Mouse (Mus musculus) frontal cortex, adult 2 months (tissue): ENCODE results near the gene Stk35. TPM values are rescaled to one million over a fixed set of nuclear protein-coding genes. Genes with fewer than 3 reads are reported as not detected.

ENCODE experiments used
- DNase-seq, 2 experiments: peaks; one replicate each; pipeline ENCODE4 v3.0.0; 2022; ENCODE audit warnings: low spot score in 1 of 2; ENCODE audit errors: extremely low spot score in 1 of 2
- polyA plus RNA-seq: library from polyadenylated mRNA; depleted of rRNA; stranded (reverse); fragments of >200 nt; gene quantifications from 2 replicates; pipeline ENCODE4 v1.2.3, GENCODE M21; 2012; rRNA removed

The Stk35 gene
- polyA plus RNA-seq, result 22.3 and 23.5 TPM in 2 replicates

- DNase-seq, result peak; percentile 77 to 89
Measured at GRCm38 (mm10) chr2:129800271-129800903, at the start of gene Stk35. Gene Stk35 (plus strand): TSS chr2:129800517.

- no peak for DNase-seq
Measured at GRCm38 (mm10) chr2:129782046-129782445, 18.3 kb upstream of the Stk35 start.

GRCm38 (mm10) chr2:129796501-129796900 is 3.8 kb upstream of the Stk35 start:
- DNase-seq, result no peak

GRCm38 (mm10) chr2:129797709-129798108 is 2.6 kb upstream of the Stk35 start:
- no peak for DNase-seq

- DNase-seq, result no peak
Measured at GRCm38 (mm10) chr2:129798410-129798809, 1.9 kb upstream of the Stk35 start.

DNA sequence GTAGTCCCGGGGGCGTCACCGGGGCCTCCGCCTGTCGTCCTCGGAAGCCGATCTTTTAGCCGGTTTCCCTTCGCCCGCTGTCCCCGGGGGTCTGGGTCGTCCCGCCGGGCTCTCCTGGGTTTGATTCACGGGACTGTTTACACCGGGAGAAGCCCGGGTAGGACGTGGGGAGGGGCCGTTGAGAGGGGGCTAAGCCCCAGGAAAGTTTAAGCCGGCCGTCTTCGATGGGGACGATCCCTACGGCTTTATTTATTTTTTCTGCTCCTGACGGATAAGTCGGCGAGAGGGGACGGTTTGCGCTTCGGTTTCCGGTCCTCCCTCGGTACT is 550 bp downstream of the Stk35 start:
- DNase-seq, result no peak

DNA sequence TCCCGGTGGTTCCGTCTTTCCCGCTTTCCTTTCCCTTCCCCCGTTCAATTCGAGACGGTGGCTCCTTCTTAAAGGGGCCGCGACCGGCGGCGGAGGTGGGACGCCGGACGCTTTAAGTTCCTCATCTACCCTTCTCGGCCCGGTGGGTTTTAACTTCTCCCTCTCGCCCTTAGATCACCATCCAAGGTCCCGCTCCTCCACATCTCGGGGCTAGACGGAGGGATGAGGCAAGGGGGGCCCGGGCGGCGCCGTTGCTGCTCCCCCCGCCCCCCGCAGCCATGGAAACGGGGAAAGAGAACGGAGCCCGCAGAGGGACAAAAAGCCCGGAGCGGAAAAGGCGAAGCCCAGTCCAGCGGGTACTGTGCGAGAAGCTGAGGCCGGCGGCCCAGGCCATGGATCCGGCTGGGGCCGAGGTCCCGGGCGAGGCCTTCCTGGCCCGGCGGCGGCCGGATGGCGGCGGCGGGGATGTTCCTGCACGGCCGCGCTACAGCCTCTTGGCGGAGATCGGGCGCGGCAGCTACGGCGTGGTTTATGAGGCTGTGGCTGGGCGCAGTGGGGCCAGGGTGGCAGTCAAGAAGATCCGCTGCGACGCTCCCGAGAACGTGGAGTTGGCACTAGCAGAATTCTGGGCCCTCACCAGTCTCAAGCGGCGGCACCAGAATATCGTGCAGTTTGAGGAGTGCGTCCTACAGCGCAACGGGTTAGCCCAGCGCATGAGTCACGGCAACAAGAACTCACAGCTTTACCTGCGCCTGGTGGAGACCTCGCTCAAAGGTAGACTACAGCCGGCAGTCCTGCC is 1.1 kb downstream of the Stk35 start:
- DNase-seq, result peak; percentile 67 to 92

DNA sequence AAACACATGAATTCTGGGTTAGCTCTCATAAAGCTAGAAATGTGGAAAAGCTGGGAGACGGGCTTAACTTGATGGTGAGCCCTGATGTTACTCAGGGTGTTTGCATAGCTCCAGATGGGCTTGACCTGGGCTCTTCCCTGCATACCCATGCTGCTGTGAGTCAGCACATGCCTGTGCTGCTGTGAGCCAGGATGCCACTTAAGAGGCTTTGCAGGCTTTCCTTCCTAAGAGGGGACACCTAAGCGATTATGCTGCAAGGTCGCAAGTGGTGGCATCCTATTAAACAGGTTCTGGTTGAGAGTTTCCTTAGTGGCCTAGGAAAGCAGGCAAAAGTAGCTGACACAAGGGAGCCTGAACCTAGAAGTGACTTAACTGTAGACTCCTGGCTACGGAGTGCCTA is 5.2 kb downstream of the Stk35 start:
- no peak for DNase-seq

GRCm38 (mm10) chr2:129806486-129806885 is 6.2 kb downstream of the Stk35 start:
- no peak for DNase-seq

- no peak for DNase-seq
Measured at GRCm38 (mm10) chr2:129810563-129810962, 10.2 kb downstream of the Stk35 start.

DNA sequence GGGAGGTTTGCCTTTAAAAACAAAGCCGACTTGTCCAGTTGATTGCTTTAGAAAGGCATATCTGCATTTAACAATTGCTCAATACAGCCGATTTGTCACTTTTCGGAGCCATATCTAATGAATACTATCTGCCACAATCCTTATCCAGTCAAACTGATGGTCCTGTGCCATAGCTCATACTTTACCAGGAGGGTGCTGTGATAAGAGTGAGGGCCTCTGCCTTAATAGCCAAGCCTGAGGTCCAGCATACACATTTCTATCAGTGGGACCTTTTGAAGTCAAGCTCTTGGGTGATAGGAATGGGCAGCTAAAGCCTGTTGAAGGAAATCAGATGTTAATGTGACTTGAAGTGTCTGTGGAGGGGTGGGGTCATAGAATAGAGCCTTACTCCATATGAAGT is 13.7 kb downstream of the Stk35 start:
- no peak for DNase-seq

DNA sequence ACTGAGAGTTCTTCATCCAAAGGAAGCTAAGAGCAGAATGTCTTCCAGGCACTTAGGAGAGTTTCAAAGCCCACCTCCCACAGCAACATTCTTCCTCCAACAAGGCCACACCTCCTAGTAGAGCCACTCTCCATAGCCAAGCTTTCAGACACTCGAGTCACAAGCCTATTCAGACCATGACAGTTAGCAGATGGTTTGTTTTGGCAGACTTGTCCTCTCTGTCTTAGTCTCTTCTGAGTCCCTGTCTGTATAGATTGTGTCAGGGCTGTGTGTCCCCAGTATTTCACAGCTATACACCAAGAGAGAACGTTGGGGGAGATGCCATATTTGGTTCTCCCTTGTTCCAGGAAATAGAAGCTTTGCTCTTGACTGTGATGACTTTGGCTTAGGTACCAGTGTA is 14.8 kb downstream of the Stk35 start:
- no peak for DNase-seq

GRCm38 (mm10) chr2:129817603-129818257 is 17.4 kb downstream of the Stk35 start:
- no peak for DNase-seq

DNA sequence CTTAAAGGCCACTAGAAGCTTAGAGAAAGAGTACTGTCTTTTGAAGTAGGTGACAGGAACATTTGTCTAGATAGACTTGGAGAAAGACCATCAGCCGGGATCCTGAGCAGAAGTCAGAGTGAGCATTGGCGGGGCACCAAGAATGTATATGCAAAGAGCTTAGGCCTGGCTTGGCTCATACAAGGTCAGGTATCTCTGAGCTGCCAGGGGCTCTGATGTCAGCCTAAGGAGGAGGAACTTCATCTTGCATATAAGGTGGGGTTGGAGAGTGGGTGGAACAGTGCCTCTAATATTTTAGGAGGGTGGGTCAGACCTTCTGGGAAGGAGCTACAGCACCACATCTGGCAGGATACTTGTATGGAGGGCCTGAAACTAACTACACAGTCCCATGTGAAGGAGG is 18.6 kb downstream of the Stk35 start:
- DNase-seq, result no peak

GRCm38 (mm10) chr2:129819531-129819930 is 19.2 kb downstream of the Stk35 start:
- no peak for DNase-seq

DNA sequence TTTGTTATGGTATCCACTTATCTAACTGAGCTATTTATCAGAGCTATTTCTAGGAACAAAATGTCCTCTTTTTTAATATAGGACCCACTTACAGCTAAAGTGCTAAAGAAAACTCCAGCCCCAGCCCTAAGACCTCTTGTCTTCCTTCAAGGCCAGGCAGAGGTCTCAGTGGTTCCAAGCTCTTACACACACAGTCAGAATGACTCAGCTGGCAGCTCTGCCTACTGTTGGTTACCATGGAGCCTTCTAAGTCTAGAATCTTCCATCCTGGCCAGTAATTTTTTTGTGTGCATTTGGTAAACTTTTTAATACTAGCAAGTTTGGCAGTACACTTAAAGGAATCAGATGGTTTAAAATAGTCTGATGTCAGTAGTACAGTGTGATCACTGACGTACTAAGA is 19.6 kb downstream of the Stk35 start:
- no peak for DNase-seq

DNA sequence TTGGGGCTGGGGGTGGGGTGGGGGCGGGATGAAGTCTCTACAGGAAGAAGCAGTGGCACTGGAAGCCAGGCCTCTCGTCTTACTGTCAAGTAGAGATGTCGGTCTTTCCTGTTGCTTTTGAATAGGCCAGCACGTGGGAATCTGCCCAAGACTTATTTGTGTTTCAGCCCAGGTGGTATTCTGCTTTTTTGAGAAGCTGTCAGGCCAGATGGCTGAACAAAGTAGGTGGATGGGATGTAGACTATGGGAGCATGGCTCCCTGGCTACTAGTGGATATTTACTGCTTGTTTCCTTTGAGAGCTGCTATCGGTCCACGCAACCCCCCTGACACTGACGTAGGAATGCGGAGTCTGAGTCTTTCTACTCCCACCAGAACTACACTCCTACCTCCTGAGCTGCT is 20.7 kb downstream of the Stk35 start:
- DNase-seq, result peak in 1 of 2 experiments; percentile 45

DNA sequence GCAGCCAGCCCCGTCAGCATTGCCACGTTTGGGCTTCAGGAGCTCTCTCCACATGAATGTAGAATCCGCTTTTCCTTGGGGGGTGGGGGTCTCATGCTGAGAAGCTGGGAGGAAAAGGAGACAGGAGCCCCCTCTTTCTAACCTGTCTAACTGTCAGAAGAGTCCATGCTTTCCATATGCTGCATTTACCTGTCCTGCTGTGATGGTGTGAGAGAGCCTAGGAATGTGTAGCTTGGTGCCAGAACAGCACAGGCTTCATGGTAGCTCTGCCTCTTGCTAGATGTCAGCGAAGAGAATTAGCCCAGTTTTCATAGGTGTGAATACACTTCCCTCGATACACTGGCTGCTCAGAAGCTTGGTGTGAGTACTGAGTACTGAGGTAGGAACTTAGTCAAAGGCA is 21.3 kb downstream of the Stk35 start:
- DNase-seq, result no peak

GRCm38 (mm10) chr2:129823310-129823709 is 23.0 kb downstream of the Stk35 start:
- DNase-seq, result no peak

GRCm38 (mm10) chr2:129824254-129824653 is 23.9 kb downstream of the Stk35 start:
- DNase-seq, result no peak

GRCm38 (mm10) chr2:129826141-129826540 is 25.8 kb downstream of the Stk35 start:
- no peak for DNase-seq

DNA sequence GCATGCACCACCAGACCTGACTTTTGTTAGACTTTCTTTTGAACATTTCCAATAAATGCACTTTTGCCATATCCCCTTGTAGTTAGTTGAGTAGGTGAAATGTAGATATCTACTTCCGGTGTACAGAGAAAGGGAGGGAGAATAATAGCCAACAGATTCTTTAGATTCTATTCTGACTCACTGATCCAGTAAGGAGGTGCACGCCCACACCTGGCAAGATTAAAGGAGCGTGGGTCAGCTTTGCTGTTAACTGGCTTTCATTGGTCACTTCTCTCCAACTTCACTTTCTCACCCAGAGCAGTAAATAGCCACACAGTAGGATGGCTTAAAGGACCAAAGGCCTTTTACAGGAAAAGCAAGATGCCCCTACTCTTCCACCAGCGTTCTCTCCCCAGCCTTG is 32.7 kb downstream of the Stk35 start:
- no peak for DNase-seq
